Comparison of ENCODE assay signal across 9 mouse cellular contexts in genomic region chrX:143518917-143519316, GRCm38 (mm10). TPM values are rescaled to one million over a fixed set of nuclear protein-coding genes. Genes with fewer than 3 reads are reported as not detected.
DNase-seq lines count a peak whose midpoint lies in the region; ATAC-seq and TF ChIP-seq lines count a peak whose summit lies in the region.
"Had no signal": no experiment of that assay in that cellular context is flagged by ENCODE, and none has a peak within 500 bp of the region (broad histone marks: within the 10 kb centered on the region; RNA-seq: fewer than 3 reads in every experiment).

No protein-coding gene starts in this region.

- intact Hi-C loops in left cerebral cortex, postnatal 14 days (cut with DNase I): loop anchor here (10.0 kb wide), 1 partner anchor 146 kb away; no protein-coding TSS in a partner anchor

- TF ChIP-seq CTCF in C2C12 (IDR thresholded peaks at IDR 0.05; ENCODE audit: control insufficient read depth, insufficient read depth, insufficient read length): no peak

- no peaks in the 10 kb centered on the region for H3K79me3 ChIP-seq in C2C12 (ENCODE audit: low read depth)

- H3K27ac ChIP-seq in forebrain, embryonic 13.5 days: peak overlapping the region; percentile 91

- no peaks in the 10 kb centered on the region for H3K27me3 ChIP-seq in C2C12 (ENCODE audit: control insufficient read depth, insufficient read depth, insufficient read length)
- H3K27me3 ChIP-seq in forebrain, embryonic 13.5 days: peaks cover 4% of the 10 kb centered on the region; the same call in 1 of the 2 replicates

- no peak overlapping the region for H3ac ChIP-seq in C2C12 (ENCODE audit: control insufficient read depth, insufficient read length, low read depth)

- H3K4me1 ChIP-seq in forebrain, embryonic 13.5 days: peaks cover 11% of the 10 kb centered on the region; the same call in 1 of the 2 replicates

- WGBS in forebrain, embryonic 13.5 days: 12% methylated on average over 6 of the region's 7 CpGs

- ATAC-seq in forebrain, embryonic 13.5 days: peak; percentile 82
- no peak for ATAC-seq in granulocyte monocyte progenitor cell, adult 5-6 weeks (replicated peaks; ENCODE audit: poor library complexity, severe bottlenecking)

- peak overlapping the region; percentile 77 for H3K9ac ChIP-seq in forebrain, embryonic 13.5 days

- H3K4me3 ChIP-seq in C2C12 (ENCODE audit: insufficient read depth, poor library complexity, severe bottlenecking): peak overlapping the region; percentile 31
- peak overlapping the region; percentile 47 for H3K4me3 ChIP-seq in forebrain, embryonic 13.5 days

- no peaks in the 10 kb centered on the region for H3K36me3 ChIP-seq in C2C12 (ENCODE audit: control insufficient read depth, insufficient read depth)
- no peaks in the 10 kb centered on the region for H3K36me3 ChIP-seq in forebrain, embryonic 13.5 days (ENCODE audit: poor library complexity, severe bottlenecking)

- peak overlapping the region; percentile 62 for H3K4me2 ChIP-seq in forebrain, embryonic 13.5 days

- peak; percentile 10 for DNase-seq in embryo, embryonic 9.5 days (ENCODE audit: extremely low spot score)
- DNase-seq in embryo, embryonic 10 days (ENCODE audit: low spot score): no peak
- peak; percentile 13 to 20 for DNase-seq in left cerebral cortex, postnatal 14 days (ENCODE audit: low spot score in 2 of 2)
- peak; percentile 26 for DNase-seq in right cerebral cortex, postnatal 4 days
- DNase-seq in natural killer cell, adult 2 months (ENCODE audit: low spot score in 2 of 2): no peak

- H3K9me3 ChIP-seq in forebrain, embryonic 13.5 days (replicated peaks): no peaks in the 10 kb centered on the region

- H3K79me2 ChIP-seq in C2C12 (ENCODE audit: control insufficient read depth, insufficient read depth): no peaks in the 10 kb centered on the region

TF ChIP-seq in C2C12, 6 proteins besides CTCF, POLR2A, EP300 and RAD21:
- TF ChIP-seq FOSL1 (IDR thresholded peaks at IDR 0.05; ENCODE audit: insufficient read depth, low read length, poor library complexity, severe bottlenecking) (no peak), MAX (IDR thresholded peaks at IDR 0.05) (no peak), USF1 (IDR thresholded peaks at IDR 0.05; ENCODE audit: low read depth) (no peak), MYOG (IDR thresholded peaks at IDR 0.05; ENCODE audit: control insufficient read depth, extremely low read depth, insufficient read length) (no peak), CEBPB (IDR thresholded peaks at IDR 0.05; ENCODE audit: low read depth) (no peak), MYOD1 (IDR thresholded peaks at IDR 0.05; ENCODE audit: control insufficient read depth, insufficient read length, low read depth) (no peak)
TF ChIP-seq in C2C12: peak in this region for 0.

RNA-seq across cellular contexts. Expression of gene Pak3, which starts 0.5 kb away (rescaled TPM):
- polyA plus RNA-seq in C2C12 (2012; fragmentation: generic; extraction: Trizol): 1.0 TPM
- 149 and 162 TPM in 2 replicates for polyA plus RNA-seq in forebrain, embryonic 13.5 days (2015; fragmentation: Nextera tagmentation; extraction: Ambion mirVana)
- total RNA-seq in left cerebral cortex, postnatal 14 days (2021): 100 to 1,000 TPM; 129 to 136 TPM
- not detected in 2 replicates for total RNA-seq in granulocyte monocyte progenitor cell, adult 5-6 weeks (2014; fragmentation: Nextera tagmentation)
- not detected in 2 replicates for total RNA-seq in granulocyte monocyte progenitor cell, adult 5-6 weeks (2017)
- total RNA-seq: MEL had no signal

Comparison
In these comparisons a context has a peak if more than half of its experiments do, and no peak if none do; other contexts are left out.
1. DNase-seq: peak in embryo, embryonic 9.5 days (single experiment), left cerebral cortex, postnatal 14 days (2 of 2) and right cerebral cortex, postnatal 4 days (single experiment); none in embryo, embryonic 10 days (single experiment) and natural killer cell, adult 2 months (0 of 2).
2. RNA of gene Pak3, which starts 0.5 kb away (total RNA-seq): 129 to 136 TPM in left cerebral cortex, postnatal 14 days; not detected in granulocyte monocyte progenitor cell, adult 5-6 weeks; every median in the first group is over 100 times any median in the second.